Mouse (Mus musculus): ENCODE results near the gene Akap7. TPM values are rescaled to one million over a fixed set of nuclear protein-coding genes. Genes with fewer than 3 reads are reported as not detected.

The Akap7 gene
- polyA plus RNA-seq (2015; fragmentation: Nextera tagmentation; extraction: Ambion mirVana) = 21.5 and 23.1 TPM in 2 replicates

GRCm38 (mm10) chr10:25307770-25308169, at the start of gene Akap7:
Gene Akap7 (minus strand): TSS chr10:25307870.
- Histone ChIP-seq H3K9ac (ENCODE audit: low read length) (no peak within 1 kb of the TSS), H3K36me3 (ENCODE audit: control insufficient read depth, insufficient read depth, low read length) (no peaks in the 10 kb centered on the region), H3K27me3 (ENCODE audit: control insufficient read depth, insufficient read depth, low read length) (no peaks in the 10 kb centered on the region), H3K4me2 (replicated peaks; ENCODE audit: low read depth) (no peak within 1 kb of the TSS), H3K27ac (replicated peaks) (no peak within 1 kb of the TSS), H3K4me3 (ENCODE audit: low read depth, low read length) (no peak within 1 kb of the TSS), H3K9me3 (ENCODE audit: control insufficient read depth, low read length) (no peaks in the 10 kb centered on the region), H3K4me1 (replicated peaks; ENCODE audit: control insufficient read depth, insufficient read depth) (no peaks in the 10 kb centered on the region)
- TF ChIP-seq EP300 (optimal IDR thresholded peaks at IDR 0.05) (no peak), CTCF (IDR thresholded peaks at IDR 0.05; ENCODE audit: low read depth) (no peak)
- no peak for ATAC-seq (ENCODE audit: low FRiP score, low TSS enrichment)
- 85% methylated on average over 9 of the region's 9 CpGs for WGBS
- no peak for DNase-seq (ENCODE audit: low spot score)

GRCm38 (mm10) chr10:25354390-25354789, 46.7 kb upstream of the Akap7 start:
- DNase-seq (ENCODE audit: low spot score) (no peak), ATAC-seq (ENCODE audit: low FRiP score, low TSS enrichment) (no peak)
- WGBS = 85% methylated on average over 7 of the region's 7 CpGs
- no peaks in the 10 kb centered on the region for H3K27me3 ChIP-seq (ENCODE audit: control insufficient read depth, insufficient read depth, low read length)
- H3K27ac ChIP-seq (replicated peaks) = no peak overlapping the region
- no peaks in the 10 kb centered on the region for H3K9me3 ChIP-seq (ENCODE audit: control insufficient read depth, low read length)
- H3K4me2 ChIP-seq (replicated peaks; ENCODE audit: low read depth) = no peak overlapping the region
- H3K36me3 ChIP-seq (ENCODE audit: control insufficient read depth, insufficient read depth, low read length) = no peaks in the 10 kb centered on the region
- H3K4me1 ChIP-seq (replicated peaks; ENCODE audit: control insufficient read depth, insufficient read depth) = no peaks in the 10 kb centered on the region
- H3K9ac ChIP-seq (ENCODE audit: low read length) = no peak overlapping the region
- TF ChIP-seq CTCF (IDR thresholded peaks at IDR 0.05; ENCODE audit: low read depth) (no peak), EP300 (optimal IDR thresholded peaks at IDR 0.05) (no peak)
- H3K4me3 ChIP-seq (ENCODE audit: low read depth, low read length) = no peak overlapping the region

GRCm38 (mm10) chr10:25353941-25354340, 46.3 kb upstream of the Akap7 start:
- Histone ChIP-seq H3K27me3 (ENCODE audit: control insufficient read depth, insufficient read depth, low read length) (no peaks in the 10 kb centered on the region), H3K4me1 (replicated peaks; ENCODE audit: control insufficient read depth, insufficient read depth) (no peaks in the 10 kb centered on the region), H3K9me3 (ENCODE audit: control insufficient read depth, low read length) (no peaks in the 10 kb centered on the region), H3K27ac (replicated peaks) (no peak overlapping the region), H3K4me3 (ENCODE audit: low read depth, low read length) (no peak overlapping the region), H3K4me2 (replicated peaks; ENCODE audit: low read depth) (no peak overlapping the region), H3K9ac (ENCODE audit: low read length) (no peak overlapping the region), H3K36me3 (ENCODE audit: control insufficient read depth, insufficient read depth, low read length) (no peaks in the 10 kb centered on the region)
- ATAC-seq (ENCODE audit: low FRiP score, low TSS enrichment) = no peak
- 92% methylated on average over 3 of the region's 3 CpGs for WGBS
- no peak for TF ChIP-seq CTCF (IDR thresholded peaks at IDR 0.05; ENCODE audit: low read depth)
- TF ChIP-seq EP300 (optimal IDR thresholded peaks at IDR 0.05) = no peak
- DNase-seq (ENCODE audit: low spot score) = no peak

- Histone ChIP-seq H3K9me3 (ENCODE audit: control insufficient read depth, low read length) (no peaks in the 10 kb centered on the region), H3K27ac (replicated peaks) (no peak overlapping the region), H3K4me3 (ENCODE audit: low read depth, low read length) (no peak overlapping the region), H3K4me2 (replicated peaks; ENCODE audit: low read depth) (no peak overlapping the region), H3K9ac (ENCODE audit: low read length) (no peak overlapping the region), H3K4me1 (replicated peaks; ENCODE audit: control insufficient read depth, insufficient read depth) (no peaks in the 10 kb centered on the region), H3K36me3 (ENCODE audit: control insufficient read depth, insufficient read depth, low read length) (no peaks in the 10 kb centered on the region), H3K27me3 (ENCODE audit: control insufficient read depth, insufficient read depth, low read length) (no peaks in the 10 kb centered on the region)
- no peak for DNase-seq (ENCODE audit: low spot score)
- TF ChIP-seq EP300 (optimal IDR thresholded peaks at IDR 0.05) (no peak), CTCF (IDR thresholded peaks at IDR 0.05; ENCODE audit: low read depth) (no peak)
- ATAC-seq (ENCODE audit: low FRiP score, low TSS enrichment) = no peak
These were observed 35.1 kb upstream of the Akap7 start for GRCm38 (mm10) chr10:25342801-25343200.

- H3K36me3 ChIP-seq (ENCODE audit: control insufficient read depth, insufficient read depth, low read length) = no peaks in the 10 kb centered on the region
- no peak overlapping the region for H3K4me3 ChIP-seq (ENCODE audit: low read depth, low read length)
- no peak overlapping the region for H3K4me2 ChIP-seq (replicated peaks; ENCODE audit: low read depth)
- H3K27ac ChIP-seq (replicated peaks) = no peak overlapping the region
- no peak overlapping the region for H3K9ac ChIP-seq (ENCODE audit: low read length)
- H3K9me3 ChIP-seq (ENCODE audit: control insufficient read depth, low read length) = no peaks in the 10 kb centered on the region
- WGBS = 87% methylated on average over 5 of the region's 5 CpGs
- TF ChIP-seq CTCF (IDR thresholded peaks at IDR 0.05; ENCODE audit: low read depth) (no peak), EP300 (optimal IDR thresholded peaks at IDR 0.05) (no peak)
- no peaks in the 10 kb centered on the region for H3K4me1 ChIP-seq (replicated peaks; ENCODE audit: control insufficient read depth, insufficient read depth)
- DNase-seq (ENCODE audit: low spot score) (no peak), ATAC-seq (ENCODE audit: low FRiP score, low TSS enrichment) (no peak)
- H3K27me3 ChIP-seq (ENCODE audit: control insufficient read depth, insufficient read depth, low read length) = no peaks in the 10 kb centered on the region
These were observed 33.0 kb upstream of the Akap7 start for GRCm38 (mm10) chr10:25340675-25341074.

- Histone ChIP-seq H3K4me2 (replicated peaks; ENCODE audit: low read depth) (no peak overlapping the region), H3K36me3 (ENCODE audit: control insufficient read depth, insufficient read depth, low read length) (no peaks in the 10 kb centered on the region), H3K9me3 (ENCODE audit: control insufficient read depth, low read length) (no peaks in the 10 kb centered on the region), H3K27me3 (ENCODE audit: control insufficient read depth, insufficient read depth, low read length) (no peaks in the 10 kb centered on the region), H3K9ac (ENCODE audit: low read length) (no peak overlapping the region), H3K27ac (replicated peaks) (no peak overlapping the region), H3K4me1 (replicated peaks; ENCODE audit: control insufficient read depth, insufficient read depth) (no peaks in the 10 kb centered on the region), H3K4me3 (ENCODE audit: low read depth, low read length) (no peak overlapping the region)
- no peak for TF ChIP-seq CTCF (IDR thresholded peaks at IDR 0.05; ENCODE audit: low read depth)
- TF ChIP-seq EP300 (optimal IDR thresholded peaks at IDR 0.05) = no peak
- no peak for ATAC-seq (ENCODE audit: low FRiP score, low TSS enrichment)
- 30% methylated on average over 4 of the region's 4 CpGs for WGBS
- no peak for DNase-seq (ENCODE audit: low spot score)
These were observed 25.9 kb upstream of the Akap7 start for GRCm38 (mm10) chr10:25333390-25334079.

All from stomach, postnatal 0 days (tissue).